Mouse (Mus musculus) monocyte, adult 5-6 weeks (primary cell): Measurements from ENCODE around the gene Kalrn. TPM values are rescaled to one million over a fixed set of nuclear protein-coding genes. Genes with fewer than 3 reads are reported as not detected.
"Not testable (repeated sequence)": the region's sequence is repeated elsewhere in the genome, so short reads cannot be mapped to it uniquely, and the experiment has no call there.

Experiments
- ATAC-seq: fragments of 153-309, 156-312 bp; replicated peaks from 2 replicates; pipeline ENCODE4 v1.8.0; 2017; ENCODE audit warnings: mild to moderate bottlenecking; ENCODE audit not compliant: low TSS enrichment, insufficient number of reproducible peaks, severe bottlenecking, poor library complexity, low FRiP score
- total RNA-seq: library from RNA; stranded (forward); fragments of 200-1000, 200-491, 200-594 nt; gene quantifications from 3 replicates; pipeline ENCODE4 v1.2.3, GENCODE M21; 2017

The Kalrn gene
- total RNA-seq, 1 experiment from 2014 or later: 1.7 TPM

DNA sequence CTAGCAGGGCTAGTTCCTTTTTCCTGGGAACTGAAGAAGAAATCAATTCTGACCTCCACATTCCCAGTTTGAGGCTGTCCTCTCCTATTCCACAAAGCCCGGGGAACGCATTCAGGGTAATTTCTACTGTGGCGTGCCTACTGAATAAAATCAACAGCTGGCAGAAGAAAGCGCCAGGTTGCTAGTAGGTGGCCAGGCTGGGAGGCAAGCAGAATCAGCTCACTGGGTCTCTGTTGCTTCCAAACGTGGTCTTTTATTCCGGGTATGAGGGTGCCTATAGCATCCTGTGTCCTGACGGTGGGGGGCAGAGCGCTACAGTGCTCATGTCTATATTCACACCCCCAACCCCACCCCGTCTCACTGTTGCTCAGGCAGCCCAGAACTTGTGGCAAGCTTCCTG is 460.2 kb downstream of the Kalrn start:
- no peak for ATAC-seq

- ATAC-seq: no peak
These were observed 460.8 kb downstream of the Kalrn start for GRCm38 (mm10) chr16:34112490-34112889.

- ATAC-seq: 0 out of 2 replicates have a peak, but pooled peaks have one; percentile 54
These were observed 462.3 kb downstream of the Kalrn start for GRCm38 (mm10) chr16:34110840-34111625.

- ATAC-seq: no peak
These were observed 468.9 kb downstream of the Kalrn start for GRCm38 (mm10) chr16:34104427-34104826.

DNA sequence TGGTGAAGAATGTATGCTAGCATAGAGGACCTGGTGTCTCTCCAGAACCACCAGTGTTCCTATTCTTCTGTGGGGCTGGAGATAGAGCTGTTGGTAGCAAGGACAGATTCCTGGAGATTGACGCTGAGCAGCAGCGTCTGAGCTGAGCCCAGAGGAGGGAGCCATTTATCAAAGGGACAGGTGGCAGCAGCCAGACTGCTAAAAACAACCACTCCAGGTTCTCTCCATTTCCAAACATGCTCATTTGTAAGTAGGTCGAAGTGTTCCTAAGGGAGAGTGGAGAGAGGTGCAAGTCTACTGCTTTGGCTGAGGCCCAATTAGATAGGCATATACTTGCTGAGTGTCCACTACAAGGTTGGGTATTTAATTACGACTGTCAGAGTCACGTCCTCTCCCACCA is 470.6 kb downstream of the Kalrn start:
- ATAC-seq: no peak

GRCm38 (mm10) chr16:34099795-34100194 is 473.5 kb downstream of the Kalrn start:
- ATAC-seq: no peak

DNA sequence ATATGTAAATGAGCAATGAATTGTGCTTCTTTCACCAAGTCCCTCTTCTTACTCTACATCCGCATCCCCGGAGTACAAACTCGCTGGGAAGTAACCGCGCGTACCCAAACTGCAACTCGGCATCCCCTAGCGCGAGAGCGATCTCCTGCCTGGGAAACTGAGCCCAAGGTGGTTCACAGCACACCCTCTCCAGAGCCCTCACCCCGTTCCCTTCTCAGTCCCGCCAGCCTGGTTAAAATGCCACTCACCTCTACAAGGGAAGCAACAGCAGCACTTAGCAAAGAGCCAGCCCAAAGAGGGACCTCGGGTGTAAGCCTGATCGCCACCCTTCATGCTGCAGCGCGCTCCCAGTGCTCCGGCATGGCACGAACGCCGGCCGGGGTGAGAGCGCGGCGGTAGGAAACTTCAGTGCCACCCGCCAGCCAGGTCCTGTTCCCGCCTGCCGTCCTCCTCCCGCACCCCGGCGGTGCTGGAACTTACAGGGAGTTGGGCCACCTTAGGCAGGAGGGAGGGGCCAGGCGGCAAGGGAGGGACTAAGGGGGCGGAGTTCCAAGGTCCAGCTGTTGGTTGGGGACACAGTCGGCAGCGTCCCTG is 477.7 kb downstream of the Kalrn start:
- peak; percentile 69 for ATAC-seq

GRCm38 (mm10) chr16:34095093-34095465 is 478.3 kb downstream of the Kalrn start:
- ATAC-seq: no peak

GRCm38 (mm10) chr16:34094446-34095092 is 478.8 kb downstream of the Kalrn start:
- no peak for ATAC-seq

- no peak for ATAC-seq
These were observed 479.4 kb downstream of the Kalrn start for GRCm38 (mm10) chr16:34093734-34094445.

DNA sequence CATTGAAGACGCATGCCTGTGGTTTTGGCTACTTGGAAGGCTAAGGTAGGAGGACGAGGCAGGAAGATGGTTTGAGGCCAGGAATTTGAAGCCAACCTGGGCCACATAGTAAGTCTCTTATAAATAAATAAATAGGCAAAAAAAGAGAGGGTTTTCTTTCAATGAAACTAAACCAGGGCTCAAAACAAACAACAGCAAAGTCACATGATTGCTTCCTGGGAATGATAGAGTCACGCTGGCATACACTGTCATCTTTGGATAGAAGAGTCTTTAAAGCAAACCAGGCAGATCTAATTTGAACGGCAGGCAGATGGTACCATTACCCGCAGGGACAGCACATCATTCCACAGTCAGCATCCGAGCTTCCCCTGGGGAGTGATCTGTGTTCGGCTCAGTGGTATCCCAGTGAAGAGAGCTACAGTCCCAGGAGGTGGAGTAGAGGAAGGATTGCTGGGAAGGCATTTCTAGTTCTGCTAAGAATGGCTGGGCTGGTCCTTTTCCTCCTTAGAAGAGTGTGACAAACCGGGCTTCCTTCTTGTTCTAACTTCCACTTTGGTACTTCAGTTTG is 483.7 kb downstream of the Kalrn start:
- no peak for ATAC-seq

DNA sequence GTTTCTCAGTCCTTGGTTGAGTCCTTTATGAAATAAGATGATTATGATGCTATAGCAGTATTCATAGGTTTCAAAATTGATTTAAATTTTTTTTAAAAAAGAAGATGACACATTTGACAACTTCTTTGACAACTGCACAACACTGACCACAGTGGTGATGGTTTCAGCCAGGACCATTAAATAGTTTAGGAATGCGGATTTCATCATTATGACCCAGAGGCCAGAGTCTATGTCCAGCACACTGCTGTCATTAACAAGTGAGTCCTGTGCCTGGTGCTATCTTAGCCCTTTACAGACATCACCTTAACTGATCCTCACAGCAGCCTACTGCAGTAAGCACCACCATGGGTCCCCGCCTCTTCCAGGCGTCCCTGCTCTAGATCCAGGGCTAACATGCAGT is 484.3 kb downstream of the Kalrn start:
- no peak for ATAC-seq

DNA sequence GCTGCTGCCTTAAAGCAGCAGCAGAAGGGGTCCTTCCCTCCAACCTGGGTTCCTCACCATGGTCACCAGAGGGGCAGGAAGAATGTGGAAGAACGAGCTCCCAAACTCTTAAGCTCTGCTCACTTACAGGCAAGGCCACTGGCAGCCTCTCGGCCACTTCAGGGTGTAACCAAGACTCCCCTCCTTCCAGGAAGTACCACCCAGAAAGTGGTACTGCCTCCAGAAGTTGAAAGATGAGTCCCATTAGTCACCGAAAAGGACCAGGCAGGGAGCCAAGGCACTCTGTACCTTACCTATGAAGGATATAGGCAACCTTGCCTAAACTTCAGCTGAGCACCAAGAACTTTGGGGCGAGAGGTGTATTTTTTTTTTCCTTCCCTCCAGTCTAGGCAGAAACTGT is 485.0 kb downstream of the Kalrn start:
- ATAC-seq: no peak

GRCm38 (mm10) chr16:34084135-34084920 is 489.0 kb downstream of the Kalrn start:
- no peak for ATAC-seq

- ATAC-seq: no peak
These were observed 490.6 kb downstream of the Kalrn start for GRCm38 (mm10) chr16:34082494-34083469.

DNA sequence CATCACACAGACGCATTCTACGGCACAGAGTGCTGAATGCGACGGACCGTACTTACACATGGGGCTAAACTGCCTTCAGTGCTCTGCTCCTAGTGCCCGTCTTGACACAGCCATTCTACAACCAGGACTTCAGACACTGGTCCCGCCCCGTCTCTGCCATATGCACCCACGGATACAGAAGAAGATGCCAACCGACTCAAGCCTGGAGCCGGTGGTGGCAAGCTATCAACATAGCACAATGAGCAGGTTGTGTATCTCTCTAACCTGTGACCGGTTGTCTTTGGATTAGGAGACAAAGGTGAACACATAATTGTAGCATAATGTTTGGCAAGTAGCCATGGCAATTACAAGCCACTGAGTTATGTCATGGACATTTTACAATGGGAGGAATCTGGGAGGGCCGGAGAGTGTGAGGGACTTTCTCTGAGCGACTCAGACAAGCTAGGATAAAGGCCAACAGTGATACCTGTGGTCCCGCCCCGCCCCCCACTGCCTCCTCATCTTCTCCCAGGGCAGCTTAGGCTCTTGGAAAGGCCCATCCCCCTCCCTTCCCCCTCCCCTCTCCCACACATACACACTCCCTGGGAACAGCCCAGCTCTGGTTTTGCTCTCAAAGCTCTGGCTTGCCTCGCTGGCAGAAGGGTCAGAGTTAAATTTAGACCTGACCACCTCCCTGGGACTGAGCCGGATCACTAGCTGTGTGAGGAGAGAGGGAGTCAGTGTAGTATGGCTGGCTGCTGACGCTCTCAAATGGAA is 491.5 kb downstream of the Kalrn start:
- ATAC-seq: no peak

GRCm38 (mm10) chr16:34081314-34081682 is 492.0 kb downstream of the Kalrn start:
- not testable (repeated sequence) for ATAC-seq
